ENCODE assay signal across 9 mouse cellular contexts in genomic region chr5:62765459-62765783, GRCm38 (mm10). TPM values are rescaled to one million over a fixed set of nuclear protein-coding genes. Genes with fewer than 3 reads are reported as not detected.
DNase-seq lines count a peak whose midpoint lies in the region; ATAC-seq and TF ChIP-seq lines count a peak whose summit lies in the region.
"Had no signal": no experiment of that assay in that cellular context is flagged by ENCODE, and none has a peak within 500 bp of the region (broad histone marks: within the 10 kb centered on the region; RNA-seq: fewer than 3 reads in every experiment).

No protein-coding gene starts in this region.

- H3K9ac ChIP-seq in kidney, embryonic 14.5 days (ENCODE audit: low read depth, low read length): peak overlapping the region; percentile 60
- H3K9ac ChIP-seq in embryonic facial prominence, embryonic 13.5 days: peak overlapping the region; percentile 73
- peak overlapping the region; percentile 67 for H3K9ac ChIP-seq in intestine, postnatal 0 days (ENCODE audit: low read depth, low read length)
- H3K9ac ChIP-seq in midbrain, postnatal 0 days (replicated peaks; ENCODE audit: low read length, poor library complexity, severe bottlenecking): peak overlapping the region; percentile 62

- intact Hi-C loops in left cerebral cortex, postnatal 10 days (cut with DNase I): no loop called here

- 11% methylated on average over 5 of the region's 5 CpGs for WGBS in kidney, embryonic 14.5 days
- WGBS in embryonic facial prominence, embryonic 13.5 days: 15% methylated on average over 5 of the region's 5 CpGs
- 12% methylated on average over 5 of the region's 5 CpGs for WGBS in intestine, postnatal 0 days
- WGBS in midbrain, postnatal 0 days: 15% methylated on average over 5 of the region's 5 CpGs

- no peak overlapping the region for H3K27ac ChIP-seq in kidney, embryonic 14.5 days (ENCODE audit: low read depth, low read length)
- no peak overlapping the region for H3K27ac ChIP-seq in embryonic facial prominence, embryonic 13.5 days
- H3K27ac ChIP-seq in intestine, postnatal 0 days (ENCODE audit: low read depth, low read length): peak overlapping the region; percentile 72
- no peak overlapping the region for H3K27ac ChIP-seq in midbrain, postnatal 0 days (ENCODE audit: low read depth, low read length)

- no peak for TF ChIP-seq CTCF in intestine, postnatal 0 days (IDR thresholded peaks at IDR 0.05; ENCODE audit: low read depth)
- TF ChIP-seq CTCF in midbrain, postnatal 0 days (IDR thresholded peaks at IDR 0.05): no peak

- H3K4me1 ChIP-seq in kidney, embryonic 14.5 days (ENCODE audit: control insufficient read depth, insufficient read depth, low read length): no peaks in the 10 kb centered on the region
- H3K4me1 ChIP-seq in embryonic facial prominence, embryonic 13.5 days: 0 out of 2 replicates have a peak, but pooled peaks cover 3% of the 10 kb centered on the region
- peaks cover 8% of the 10 kb centered on the region for H3K4me1 ChIP-seq in intestine, postnatal 0 days (replicated peaks; ENCODE audit: control insufficient read depth, insufficient read depth, low read length)
- no peaks in the 10 kb centered on the region for H3K4me1 ChIP-seq in midbrain, postnatal 0 days (ENCODE audit: insufficient read depth, low read length)

- no peak for ATAC-seq in kidney, embryonic 14.5 days (ENCODE audit: low FRiP score, low TSS enrichment)
- 0 out of 2 replicates have a peak, but pooled peaks have one; percentile 7 for ATAC-seq in embryonic facial prominence, embryonic 13.5 days (ENCODE audit: insufficient number of reproducible peaks, insufficient read depth, low FRiP score, low TSS enrichment, low read depth)
- peak; percentile 22 for ATAC-seq in intestine, postnatal 0 days
- ATAC-seq in midbrain, postnatal 0 days (ENCODE audit: low FRiP score): peak; percentile 43

- no peaks in the 10 kb centered on the region; the same call in 1 of the 2 replicates for H3K27me3 ChIP-seq in kidney, embryonic 14.5 days (ENCODE audit: control insufficient read depth, insufficient read depth, low read length)
- peaks cover 9% of the 10 kb centered on the region for H3K27me3 ChIP-seq in embryonic facial prominence, embryonic 13.5 days
- H3K27me3 ChIP-seq in intestine, postnatal 0 days (replicated peaks; ENCODE audit: control insufficient read depth, insufficient read depth, low read length): no peaks in the 10 kb centered on the region
- no peaks in the 10 kb centered on the region for H3K27me3 ChIP-seq in midbrain, postnatal 0 days (ENCODE audit: insufficient read depth, low read length)

- peak overlapping the region; percentile 77 for H3K4me2 ChIP-seq in kidney, embryonic 14.5 days (replicated peaks; ENCODE audit: low read depth, low read length)
- peak overlapping the region; percentile 85 for H3K4me2 ChIP-seq in embryonic facial prominence, embryonic 13.5 days
- peak overlapping the region; percentile 72 for H3K4me2 ChIP-seq in intestine, postnatal 0 days (replicated peaks; ENCODE audit: low read depth)
- H3K4me2 ChIP-seq in midbrain, postnatal 0 days (ENCODE audit: low read depth, low read length, poor library complexity, severe bottlenecking): peak overlapping the region; percentile 88

- H3K4me3 ChIP-seq in kidney, embryonic 14.5 days (ENCODE audit: low read length): peak overlapping the region; percentile 62
- H3K4me3 ChIP-seq in embryonic facial prominence, embryonic 13.5 days: peak overlapping the region; percentile 63
- H3K4me3 ChIP-seq in intestine, postnatal 0 days (ENCODE audit: low read depth, low read length): peak overlapping the region; percentile 71
- peak overlapping the region; percentile 68 for H3K4me3 ChIP-seq in midbrain, postnatal 0 days (ENCODE audit: low read depth, low read length)

- no peaks in the 10 kb centered on the region for H3K36me3 ChIP-seq in kidney, embryonic 14.5 days (ENCODE audit: control insufficient read depth, insufficient read depth, low read length)
- no peaks in the 10 kb centered on the region for H3K36me3 ChIP-seq in embryonic facial prominence, embryonic 13.5 days
- no peaks in the 10 kb centered on the region for H3K36me3 ChIP-seq in intestine, postnatal 0 days (ENCODE audit: control insufficient read depth, insufficient read depth)
- H3K36me3 ChIP-seq in midbrain, postnatal 0 days (ENCODE audit: insufficient read depth, low read length): no peaks in the 10 kb centered on the region

- no peak for DNase-seq in kidney, postnatal 4 days
- no peak for DNase-seq in midbrain, postnatal 0 days (ENCODE audit: low spot score)
- no peak for DNase-seq in cerebellum, adult 18-20 months
- DNase-seq in left cerebral cortex, postnatal 10 days (ENCODE audit: extremely low spot score in 1 of 2, low spot score in 2 of 2): no peak
- no peak for DNase-seq in embryo, embryonic 10.5 days (ENCODE audit: low spot score)

- H3K9me3 ChIP-seq in kidney, embryonic 14.5 days (ENCODE audit: control insufficient read depth, low read length): no peaks in the 10 kb centered on the region
- no peaks in the 10 kb centered on the region for H3K9me3 ChIP-seq in embryonic facial prominence, embryonic 13.5 days
- no peaks in the 10 kb centered on the region for H3K9me3 ChIP-seq in intestine, postnatal 0 days (ENCODE audit: control insufficient read depth)
- no peaks in the 10 kb centered on the region for H3K9me3 ChIP-seq in midbrain, postnatal 0 days (ENCODE audit: low read length)

RNA-seq across cellular contexts. Expression of gene Arap2, which starts 0.5 kb away (rescaled TPM):
- polyA plus RNA-seq in kidney, embryonic 14.5 days (2014; fragmentation: Nextera tagmentation; extraction: Ambion mirVana): 2.0 and 3.6 TPM in 2 replicates
- polyA plus RNA-seq in embryonic facial prominence, embryonic 13.5 days (2015; fragmentation: Nextera tagmentation; extraction: Ambion mirVana): 6.2 and 7.1 TPM in 2 replicates
- polyA plus RNA-seq in intestine, postnatal 0 days (2015; fragmentation: Nextera tagmentation; extraction: Ambion mirVana): 11.9 and 17.0 TPM in 2 replicates
- total RNA-seq in midbrain, postnatal 0 days (2014; rRNA removed): 16.7 and 18.7 TPM in 2 replicates
- polyA plus RNA-seq in midbrain, postnatal 0 days (2015; fragmentation: Nextera tagmentation; extraction: Ambion mirVana): 9.5 and 10.8 TPM in 2 replicates
- total RNA-seq in left cerebral cortex, postnatal 10 days (2021): 10 to 100 TPM; 43.9 to 46.7 TPM

RNA-seq across cellular contexts. Expression of gene Dthd1, which starts 48.2 kb away (rescaled TPM):
- polyA plus RNA-seq in kidney, embryonic 14.5 days (2014; fragmentation: Nextera tagmentation; extraction: Ambion mirVana): not detected in 2 replicates
- polyA plus RNA-seq in embryonic facial prominence, embryonic 13.5 days (2015; fragmentation: Nextera tagmentation; extraction: Ambion mirVana): not detected in 2 replicates
- not detected in 2 replicates for polyA plus RNA-seq in intestine, postnatal 0 days (2015; fragmentation: Nextera tagmentation; extraction: Ambion mirVana)
- 0.11 and 0.24 TPM in 2 replicates for total RNA-seq in midbrain, postnatal 0 days (2014; rRNA removed)
- not detected in 2 replicates for polyA plus RNA-seq in midbrain, postnatal 0 days (2015; fragmentation: Nextera tagmentation; extraction: Ambion mirVana)
- not detected for total RNA-seq in left cerebral cortex, postnatal 10 days (2021)
- polyA plus RNA-seq: large intestine, adult 2 months had no signal
